Mouse (Mus musculus): ENCODE measurements at regions not wholly inside any gene's neighbourhood (a gene's known extent, or its start where the extent isn't known, plus 50 kb on each side); places are given as distances from the start of the nearest gene placed in this dataset.

DNA sequence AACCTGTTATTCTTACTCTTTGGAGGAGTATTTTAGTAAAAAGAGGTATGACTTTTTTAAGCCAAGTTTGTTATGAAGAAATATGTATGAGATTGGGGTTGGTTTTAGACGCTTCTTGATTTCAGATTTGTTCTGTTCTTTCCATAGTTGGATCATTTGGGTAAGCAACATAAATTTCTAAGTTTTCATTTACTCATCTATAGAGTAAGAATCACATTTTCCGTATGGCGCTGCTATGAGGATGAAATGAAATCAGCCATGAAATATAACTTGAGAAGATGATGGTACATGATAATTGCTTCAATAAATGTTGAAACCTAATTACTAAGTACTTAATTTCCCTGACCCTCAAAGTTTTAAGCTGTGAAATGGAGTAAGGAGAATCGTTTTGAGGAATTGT, 979.0 kb downstream of the Pdha2 start:
- no peak for DNase-seq

DNA sequence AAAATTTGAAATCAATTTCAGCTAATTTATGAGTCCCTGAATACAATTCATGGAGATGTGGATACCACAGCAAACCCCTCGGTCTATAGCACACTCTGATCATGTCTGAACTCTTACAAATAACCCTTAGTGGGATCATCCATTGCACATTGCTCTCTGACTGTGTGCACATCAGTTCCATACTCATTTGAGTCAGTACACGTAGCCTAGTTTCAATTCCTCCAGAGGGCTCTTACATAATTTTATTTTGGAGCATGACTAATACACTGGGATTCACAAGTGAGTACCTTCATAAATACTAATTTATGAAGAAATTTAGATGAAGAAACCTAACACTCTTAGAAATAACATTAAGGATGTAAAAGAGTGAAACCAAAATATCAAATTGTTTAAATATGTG, 978.3 kb downstream of the Pdha2 start:
- no peak for DNase-seq

DNA sequence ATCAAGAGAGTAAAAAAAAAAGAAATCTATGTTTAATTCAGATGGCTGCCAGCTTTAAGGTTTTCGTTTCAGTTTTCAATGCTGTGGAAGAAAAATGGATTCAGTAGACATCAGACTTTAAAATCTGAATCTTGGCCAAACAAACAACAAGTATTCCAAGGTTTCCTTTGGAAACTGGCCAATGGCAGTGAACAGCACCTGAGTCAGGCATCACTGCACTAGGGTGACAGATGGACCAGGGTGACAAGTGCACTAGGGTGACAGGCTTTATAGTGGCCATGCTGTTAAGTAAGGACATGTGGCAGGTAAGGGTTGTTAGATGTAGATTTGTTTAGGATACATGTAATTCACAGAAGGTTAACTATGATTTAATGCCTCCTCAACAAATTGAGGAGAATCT, 972.9 kb downstream of the Pdha2 start:
- DNase-seq, result peak; percentile 81
